Mouse (Mus musculus): ENCODE measurements around the gene Rabepk.
A peak's percentile ranks its signal among the peaks of the same experiment; 100 is the strongest.
"Not testable (repeated sequence)": the region's sequence is repeated elsewhere in the genome, so short reads cannot be mapped to it uniquely, and the experiment has no call there.

Gene Rabepk

DNA sequence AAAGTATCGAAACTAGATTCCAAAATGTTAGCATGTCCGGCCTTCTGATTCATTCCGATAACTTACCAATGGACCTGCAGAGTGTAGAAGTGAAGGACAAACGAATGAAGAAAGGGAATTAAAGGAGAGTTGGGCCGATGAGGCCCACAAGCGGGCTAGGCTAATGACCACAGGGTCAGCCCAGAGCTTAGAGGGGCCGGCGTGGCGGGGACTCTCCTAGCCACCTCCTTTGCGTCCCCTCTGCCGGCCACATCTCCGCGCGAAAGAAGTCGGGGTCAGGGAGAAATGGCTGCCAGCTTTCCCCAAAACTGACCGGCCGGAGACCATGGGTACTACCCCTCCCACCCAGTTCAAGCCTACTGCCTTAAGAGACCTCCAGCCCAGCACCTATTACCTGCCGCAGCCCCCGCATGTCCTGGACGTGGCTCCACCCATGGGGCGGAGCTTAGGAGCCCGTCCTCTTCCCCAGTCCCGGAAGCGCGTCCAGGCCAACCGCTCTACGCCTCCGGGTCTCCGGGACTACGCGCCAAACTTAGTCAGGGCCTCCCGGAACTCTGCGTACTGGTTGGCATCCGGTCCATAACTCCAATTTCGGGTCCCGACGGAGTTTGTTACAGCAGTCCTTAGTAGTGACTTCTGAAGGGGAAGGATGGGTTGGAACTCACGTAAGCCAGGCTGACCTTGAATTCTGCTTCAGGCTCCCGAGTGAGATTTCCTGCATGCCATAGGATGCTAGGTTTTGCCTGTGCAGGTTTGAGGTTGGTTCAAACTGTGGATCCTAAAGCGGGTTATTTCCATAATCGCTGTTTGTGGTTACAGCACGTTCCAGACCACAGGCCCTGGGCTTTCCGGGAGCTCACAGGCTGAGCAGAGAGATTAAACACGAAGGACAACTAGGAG lies at the start of gene Rabepk:
TSS of gene Rabepk (minus strand) at position 556 of the 900 bp plus-strand sequence.
- peak; percentile 92 for DNase-seq (ENCODE audit: low read depth, low spot score)

GRCm38 (mm10) chr2:34847702-34848101 lies 48.0 kb upstream of the Rabepk start:
- no peak for DNase-seq (ENCODE audit: low read depth, low spot score)

DNA sequence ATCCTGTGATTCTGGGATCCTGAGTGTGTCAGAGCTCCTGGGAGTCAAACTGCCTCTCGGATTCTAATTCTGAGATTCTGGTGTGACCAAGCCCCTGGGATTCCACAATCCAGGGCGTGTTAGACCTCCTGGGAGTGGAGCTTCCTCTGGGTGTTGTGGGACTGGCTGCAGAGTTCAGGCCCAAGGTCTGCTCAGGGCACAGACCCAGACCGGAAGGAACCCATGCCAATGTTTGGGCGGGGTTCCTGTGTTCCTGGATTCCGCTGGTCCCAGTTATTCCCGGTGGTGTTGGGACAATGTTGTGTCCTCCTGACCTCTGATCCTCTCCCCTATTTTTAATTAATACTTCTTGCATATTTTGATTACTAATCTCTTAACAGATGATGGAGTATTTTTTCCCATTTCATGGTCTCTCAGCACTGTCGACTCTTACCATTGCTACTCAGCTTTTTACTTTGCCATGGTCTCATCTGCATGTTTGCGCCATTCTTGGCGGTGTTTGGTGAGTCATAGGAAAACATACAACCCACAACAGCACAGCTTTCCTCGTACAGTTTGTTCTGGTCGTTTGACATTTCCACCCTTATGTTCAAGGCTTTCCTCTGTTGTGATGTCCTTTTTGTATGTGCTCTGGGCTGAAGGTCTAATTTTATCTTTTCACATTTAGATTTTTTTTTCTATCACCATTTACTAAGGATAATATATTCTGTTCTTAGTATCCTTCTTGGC lies 43.7 kb upstream of the Rabepk start:
- no peak for DNase-seq (ENCODE audit: low read depth, low spot score)

DNA sequence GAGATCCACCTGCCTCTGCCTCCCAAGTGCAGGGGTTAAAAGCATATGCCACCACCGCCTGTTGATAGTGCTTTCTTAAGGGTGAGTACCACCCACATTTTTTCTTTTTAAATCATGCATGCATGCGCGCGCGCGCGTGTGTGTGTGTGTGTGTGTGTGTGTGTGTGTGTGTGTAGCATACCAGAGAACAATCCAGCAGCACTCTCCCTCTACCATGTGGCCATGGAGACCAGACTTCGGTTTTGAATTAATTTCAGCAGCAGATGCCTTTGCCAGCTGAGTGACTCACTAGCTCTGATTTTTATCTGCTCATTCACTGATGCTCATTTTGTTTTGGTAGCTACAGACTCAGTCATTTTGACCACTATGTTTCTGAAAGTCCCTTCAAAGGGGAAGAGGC lies 42.0 kb upstream of the Rabepk start:
- DNase-seq (ENCODE audit: low read depth, low spot score), result no peak

DNA sequence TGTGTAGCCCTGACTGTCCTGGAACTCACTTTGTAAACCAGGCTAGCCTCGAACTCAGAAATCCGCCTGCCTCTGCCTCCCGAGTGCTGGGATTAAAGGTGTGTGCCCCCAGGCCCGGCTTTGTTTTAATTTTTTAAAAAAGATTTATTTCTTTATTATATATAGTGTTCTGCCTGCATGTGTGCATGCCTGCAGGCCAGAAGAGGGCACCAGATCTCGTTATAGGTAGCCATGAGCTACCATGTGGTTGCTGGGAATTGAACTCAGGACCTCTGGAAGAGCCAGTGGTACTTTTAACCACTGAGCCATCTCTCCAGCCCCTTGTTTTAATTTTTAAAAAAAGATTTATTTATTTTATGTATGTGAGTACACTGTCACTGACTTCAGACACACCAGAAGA lies 40.4 kb upstream of the Rabepk start:
- not testable (repeated sequence) for DNase-seq (ENCODE audit: low read depth, low spot score)

GRCm38 (mm10) chr2:34835669-34836068 lies 36.0 kb upstream of the Rabepk start:
- DNase-seq (ENCODE audit: low read depth, low spot score), result no peak

- peak; percentile 86 for DNase-seq (ENCODE audit: low read depth, low spot score)
These were observed 33.9 kb upstream of the Rabepk start for GRCm38 (mm10) chr2:34833624-34834023.

- peak; percentile 44 for DNase-seq (ENCODE audit: low read depth, low spot score)
These were observed 33.2 kb upstream of the Rabepk start, which contains the start of gene Gm34653 for GRCm38 (mm10) chr2:34832766-34833457. Gene Gm34653 (plus strand): TSS chr2:34833007.

DNA sequence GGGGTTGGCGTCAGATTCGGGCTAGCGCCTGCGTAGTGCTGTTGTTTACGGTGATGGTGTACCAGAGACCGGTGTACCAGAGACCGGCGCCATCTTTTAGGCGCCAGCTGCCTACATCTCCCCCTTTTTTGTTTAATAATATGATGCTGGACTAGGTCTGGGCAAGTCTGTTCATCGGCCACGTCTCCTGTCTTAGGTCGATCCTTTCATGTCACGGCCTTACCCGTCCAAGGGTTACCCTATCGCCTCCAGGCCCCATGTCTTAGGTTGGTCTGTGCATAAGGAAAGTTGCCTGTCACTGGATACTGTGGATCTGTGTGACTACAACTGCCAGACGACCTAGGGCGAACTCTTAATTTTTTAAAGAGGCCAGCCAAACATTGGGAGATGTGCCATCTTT lies 30.4 kb upstream of the Rabepk start:
- DNase-seq (ENCODE audit: low read depth, low spot score), result not testable (repeated sequence)

DNA sequence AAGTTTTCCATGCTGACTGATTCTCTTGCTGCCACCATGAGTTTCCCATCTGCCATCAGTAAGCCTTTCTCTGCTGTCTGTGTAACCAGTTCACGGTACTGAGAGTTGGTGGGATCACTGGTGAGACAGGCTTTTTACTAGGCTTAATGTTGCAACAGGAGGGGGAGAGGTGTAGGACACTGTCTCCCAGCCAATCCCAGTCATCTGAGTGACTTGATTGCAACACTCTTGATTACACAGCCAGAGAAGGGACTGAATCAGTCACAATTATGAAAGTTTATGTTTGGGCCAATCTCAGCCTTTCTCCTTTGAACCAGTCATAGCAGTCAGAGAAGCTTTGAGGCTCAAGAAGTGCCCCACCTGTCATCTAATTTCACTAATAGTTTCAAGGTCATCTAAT lies 28.3 kb upstream of the Rabepk start:
- DNase-seq (ENCODE audit: low read depth, low spot score), result no peak

GRCm38 (mm10) chr2:34827591-34827990 lies 27.9 kb upstream of the Rabepk start:
- no peak for DNase-seq (ENCODE audit: low read depth, low spot score)

- DNase-seq (ENCODE audit: low read depth, low spot score), result no peak
These were observed 26.9 kb upstream of the Rabepk start for GRCm38 (mm10) chr2:34826460-34827231.

DNA sequence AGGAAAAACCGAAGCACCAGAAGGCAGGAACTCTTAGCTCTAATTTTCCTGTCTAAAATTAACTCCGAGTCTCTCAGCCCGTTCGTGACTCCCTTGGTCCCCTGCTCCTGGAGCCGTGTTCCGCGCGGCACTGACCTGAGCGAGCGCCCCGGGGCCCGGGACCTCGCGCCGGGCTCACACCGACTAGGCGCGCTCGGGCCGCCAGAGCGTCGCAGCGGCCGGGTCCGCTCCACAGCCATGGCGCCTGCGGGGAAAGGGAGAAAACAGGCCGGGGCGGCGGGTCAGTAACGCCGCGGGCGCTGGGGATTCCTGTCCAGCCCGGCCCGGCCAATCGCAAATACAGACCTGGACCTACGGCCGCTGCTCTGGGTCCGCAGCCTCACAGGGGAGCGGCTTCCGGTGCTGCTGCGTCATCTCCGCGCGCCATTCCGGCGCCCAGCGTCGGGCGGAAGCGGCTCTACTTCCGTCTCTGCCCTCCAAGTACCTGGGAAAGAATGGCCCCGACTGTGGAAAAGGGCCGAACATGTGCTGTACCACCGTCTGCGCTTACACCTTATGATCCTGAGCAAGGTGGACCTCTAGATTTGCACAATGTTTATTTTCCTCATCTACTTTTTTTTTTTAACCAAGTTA lies 26.2 kb upstream of the Rabepk start, which contains the start of gene Fbxw2:
TSS of gene Fbxw2 (minus strand) at position 485 of the 633 bp plus-strand sequence.
- peak; percentile 94 for DNase-seq (ENCODE audit: low read depth, low spot score)

GRCm38 (mm10) chr2:34818492-34818891 lies 18.8 kb upstream of the Rabepk start:
- no peak for DNase-seq (ENCODE audit: low read depth, low spot score)

DNA sequence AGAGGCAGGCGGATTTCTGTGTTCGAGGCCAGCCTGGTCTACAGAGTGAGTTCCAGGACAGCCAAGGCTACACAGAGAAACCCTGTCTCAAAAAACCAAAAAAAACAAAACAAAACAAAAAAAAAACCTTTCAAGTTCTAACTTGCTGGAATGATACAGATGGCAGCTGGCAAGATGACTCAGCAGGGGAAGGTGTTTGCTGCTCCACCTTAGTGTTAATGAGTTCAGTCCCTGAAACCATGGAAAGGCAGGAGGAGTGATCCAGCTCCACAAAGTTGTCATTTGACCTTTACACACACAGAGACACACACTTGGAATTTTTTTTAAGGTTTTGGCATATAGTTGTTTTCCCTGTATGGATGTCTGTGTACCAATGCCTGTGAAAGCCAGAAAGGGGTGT lies 16.2 kb upstream of the Rabepk start:
- not testable (repeated sequence) for DNase-seq (ENCODE audit: low read depth, low spot score)

GRCm38 (mm10) chr2:34812706-34813105 lies 13.0 kb upstream of the Rabepk start:
- no peak for DNase-seq (ENCODE audit: low read depth, low spot score)

DNA sequence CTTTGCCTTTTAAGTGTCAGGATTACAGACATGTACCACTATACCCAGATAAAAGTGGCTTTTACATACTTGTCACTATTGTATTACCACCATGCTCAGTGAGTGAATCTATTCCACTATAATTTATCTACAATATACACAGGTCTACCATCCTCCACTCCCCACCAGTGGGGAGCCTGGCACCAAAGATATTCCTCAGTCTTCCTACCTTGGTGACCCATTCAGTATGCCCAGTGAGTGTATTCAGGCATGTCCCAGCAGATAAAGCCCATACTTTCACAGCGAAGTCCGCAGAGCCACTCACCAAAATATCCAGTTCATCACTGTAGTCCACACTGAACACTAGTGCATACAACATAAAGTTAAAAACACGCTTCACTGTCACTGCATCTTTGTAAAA lies 11.1 kb upstream of the Rabepk start:
- DNase-seq (ENCODE audit: low read depth, low spot score), result no peak

GRCm38 (mm10) chr2:34809568-34809967 lies 9.9 kb upstream of the Rabepk start:
- no peak for DNase-seq (ENCODE audit: low read depth, low spot score)

DNA sequence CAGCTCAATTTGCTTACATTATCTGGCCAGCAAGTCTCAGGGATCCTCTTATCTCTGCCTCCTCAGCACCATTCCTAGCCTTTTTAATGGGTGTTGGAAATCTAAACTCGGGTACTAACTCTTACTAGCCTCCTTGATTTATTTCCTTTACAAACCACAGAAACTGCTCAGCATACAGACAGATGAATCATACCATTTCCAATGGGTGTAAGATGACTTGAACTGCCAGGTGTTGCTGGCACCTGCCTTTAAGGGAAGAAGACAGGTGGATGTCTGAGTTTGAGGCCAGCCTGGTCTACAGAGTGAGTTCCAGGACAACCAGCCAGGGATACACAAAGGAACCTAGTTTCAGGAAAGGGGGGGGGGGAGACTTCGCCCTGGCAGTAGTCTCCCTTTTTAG lies 8.3 kb upstream of the Rabepk start:
- DNase-seq (ENCODE audit: low read depth, low spot score), result no peak

DNA sequence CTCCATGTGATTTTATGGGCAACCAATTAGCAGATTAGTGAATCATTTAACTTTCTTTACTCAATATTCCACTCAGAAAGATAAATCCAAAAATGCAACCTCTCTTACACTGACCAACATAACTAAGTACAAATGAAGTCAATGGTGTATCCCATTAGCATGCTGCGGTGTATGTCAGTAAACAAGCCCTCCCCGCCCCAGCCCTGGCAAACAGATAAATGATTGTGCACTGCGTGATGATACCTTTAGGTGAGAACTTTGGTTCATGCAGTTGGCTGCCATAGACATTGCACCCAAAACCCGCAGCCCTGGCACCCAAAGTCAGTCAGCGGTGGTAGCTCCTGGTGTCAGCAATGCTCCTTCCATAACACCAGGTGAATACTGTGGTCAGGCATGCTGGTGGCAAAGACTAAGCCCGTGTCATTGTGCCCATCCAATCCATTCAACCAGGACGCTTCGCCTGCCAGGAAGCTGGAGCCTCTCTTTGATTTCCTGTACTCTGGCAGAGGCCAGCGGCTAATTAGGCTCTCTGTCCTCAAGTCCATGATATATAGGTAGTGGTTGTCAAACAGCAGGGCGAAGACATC lies 5.7 kb upstream of the Rabepk start:
- DNase-seq (ENCODE audit: low read depth, low spot score), result no peak
